Mouse (Mus musculus): ENCODE measurements at regions not wholly inside any gene's neighbourhood (a gene's known extent, or its start where the extent isn't known, plus 50 kb on each side); places are given as distances from the start of the nearest gene placed in this dataset.

GRCm38 (mm10) chr3:60934492-60934891, 68.1 kb upstream of the P2ry1 start:
- TF ChIP-seq CTCF (IDR thresholded peaks at IDR 0.05) (no peak), POLR2A (IDR thresholded peaks at IDR 0.05; ENCODE audit: insufficient read depth, low read depth, low read length) (no peak)

Data from heart, adult 2 months (tissue).